Mouse (Mus musculus): ENCODE measurements at regions not wholly inside any gene's neighbourhood (a gene's known extent, or its start where the extent isn't known, plus 50 kb on each side); places are given as distances from the start of the nearest gene placed in this dataset.

DNA sequence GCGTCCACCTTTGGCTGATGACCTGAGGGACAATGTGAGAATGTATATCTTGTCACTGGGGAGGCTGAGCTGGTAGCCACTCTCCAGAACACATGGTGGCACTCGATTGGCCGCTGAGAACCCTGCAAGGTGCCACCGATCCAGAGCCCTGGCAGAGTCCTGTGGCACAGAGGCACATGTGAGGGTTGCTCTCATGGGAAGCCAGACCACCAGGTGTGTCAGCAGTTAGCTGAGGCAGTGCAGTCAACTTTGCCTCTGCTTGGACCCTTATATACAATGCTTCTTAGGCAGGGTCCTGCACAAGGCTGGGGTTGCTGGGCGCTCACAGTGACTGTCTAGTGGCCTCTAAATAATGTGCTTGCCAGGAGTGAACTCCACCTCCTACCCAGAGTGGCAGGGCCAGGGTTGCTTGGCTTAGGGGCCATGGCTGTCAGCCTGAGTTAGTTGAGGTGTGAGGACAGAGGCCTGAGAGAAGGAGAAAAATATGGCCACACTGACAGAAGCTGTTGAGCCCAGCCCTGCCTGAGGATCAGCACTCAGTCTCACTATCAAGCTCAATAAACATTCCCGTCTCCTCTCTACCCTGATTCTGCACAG lies 57.1 kb upstream of the Slco4a1 start:
- no peaks in the 10 kb centered on the region for H3K4me1 ChIP-seq (ENCODE audit: control insufficient read depth, insufficient read depth, low read length)
- TF ChIP-seq CTCF (IDR thresholded peaks at IDR 0.05; ENCODE audit: borderline replicate concordance, insufficient read depth, low read depth, low read length) = no peak
- TF ChIP-seq POLR2A (IDR thresholded peaks at IDR 0.05; ENCODE audit: borderline replicate concordance, insufficient read depth, low read length) = no peak
- 90% methylated on average over 6 of the region's 6 CpGs for WGBS
- H3K4me3 ChIP-seq (replicated peaks; ENCODE audit: insufficient read depth, low read depth, low read length) = no peak overlapping the region
- H3K27me3 ChIP-seq (ENCODE audit: control insufficient read depth, insufficient read depth, low read length) = no peaks in the 10 kb centered on the region
- DNase-seq = no peak
- no peak overlapping the region for H3K27ac ChIP-seq (ENCODE audit: insufficient read depth, low read length)

DNA sequence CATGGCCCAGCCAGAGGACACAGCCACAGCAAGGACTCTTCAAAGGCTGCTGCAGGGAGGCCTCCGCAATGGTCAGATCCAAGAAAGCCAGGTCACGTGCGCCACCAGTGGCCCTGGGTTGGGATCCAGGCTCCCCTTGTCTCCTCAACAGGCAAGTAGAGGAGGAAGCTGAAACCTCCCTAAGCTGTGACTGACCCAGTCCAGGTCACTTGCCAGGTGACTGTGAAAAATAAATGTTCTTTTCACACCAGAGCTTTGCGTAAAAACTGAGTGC lies 57.6 kb upstream of the Slco4a1 start:
- no peaks in the 10 kb centered on the region for H3K27me3 ChIP-seq (ENCODE audit: control insufficient read depth, insufficient read depth, low read length)
- TF ChIP-seq POLR2A (IDR thresholded peaks at IDR 0.05; ENCODE audit: borderline replicate concordance, insufficient read depth, low read length) (no peak), CTCF (IDR thresholded peaks at IDR 0.05; ENCODE audit: borderline replicate concordance, insufficient read depth, low read depth, low read length) (no peak)
- no peak for DNase-seq
- no peak overlapping the region for H3K4me3 ChIP-seq (replicated peaks; ENCODE audit: insufficient read depth, low read depth, low read length)
- H3K4me1 ChIP-seq (ENCODE audit: control insufficient read depth, insufficient read depth, low read length) = no peaks in the 10 kb centered on the region
- H3K27ac ChIP-seq (ENCODE audit: insufficient read depth, low read length) = no peak overlapping the region
- 91% methylated on average over 4 of the region's 4 CpGs for WGBS

DNA sequence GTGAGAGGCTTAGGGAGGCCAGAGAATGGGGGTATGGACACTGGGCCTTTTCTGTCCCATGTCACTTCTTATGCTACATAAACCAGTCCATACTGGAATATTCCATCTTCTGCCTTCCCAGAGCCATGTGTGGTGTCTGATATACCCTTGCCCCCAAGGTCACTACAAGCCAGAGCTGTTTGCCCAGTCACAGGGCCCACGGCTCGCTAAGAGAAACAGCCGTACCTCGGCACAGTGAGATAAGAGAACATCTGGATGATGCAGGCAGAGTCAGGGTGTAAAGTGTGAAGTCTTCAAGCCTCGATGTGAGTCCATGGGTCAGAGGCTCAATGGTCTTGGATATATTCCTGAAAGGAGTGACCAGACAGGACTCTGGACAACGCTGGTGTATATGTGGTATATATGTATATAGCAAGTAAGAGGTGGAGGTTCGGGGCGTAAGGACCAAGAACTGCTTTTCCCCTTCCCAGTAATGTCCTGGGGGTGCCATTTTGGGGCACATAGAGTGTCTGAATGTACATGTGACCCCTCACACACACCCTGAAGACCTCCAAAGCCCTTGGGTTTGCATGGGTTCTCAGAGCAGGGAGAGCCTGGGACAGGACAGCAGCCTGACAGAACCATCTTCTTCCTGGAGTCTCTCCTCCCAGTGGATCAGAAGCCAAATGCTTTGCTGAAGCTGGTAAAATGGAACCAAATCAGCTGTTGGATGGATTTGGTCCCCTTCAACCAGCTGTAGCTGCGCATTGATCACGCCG lies 58.1 kb upstream of the Slco4a1 start:
- H3K27me3 ChIP-seq (ENCODE audit: control insufficient read depth, insufficient read depth, low read length) = no peaks in the 10 kb centered on the region
- 94% methylated on average over 11 of the region's 11 CpGs for WGBS

GRCm38 (mm10) chr2:180396664-180397377 lies 59.2 kb upstream of the Slco4a1 start:
- Histone ChIP-seq H3K27me3 (ENCODE audit: control insufficient read depth, insufficient read depth, low read length) (no peaks in the 10 kb centered on the region), H3K4me3 (replicated peaks; ENCODE audit: insufficient read depth, low read depth, low read length) (no peak overlapping the region), H3K4me1 (ENCODE audit: control insufficient read depth, insufficient read depth, low read length) (no peaks in the 10 kb centered on the region), H3K27ac (ENCODE audit: insufficient read depth, low read length) (no peak overlapping the region)
- DNase-seq = no peak
- 36% methylated on average over 4 of the region's 4 CpGs for WGBS
- TF ChIP-seq POLR2A (IDR thresholded peaks at IDR 0.05; ENCODE audit: borderline replicate concordance, insufficient read depth, low read length) (no peak), CTCF (IDR thresholded peaks at IDR 0.05; ENCODE audit: borderline replicate concordance, insufficient read depth, low read depth, low read length) (no peak)

More for the DNA sequence above, 58.1 kb upstream of the Slco4a1 start:
- TF ChIP-seq POLR2A (IDR thresholded peaks at IDR 0.05; ENCODE audit: borderline replicate concordance, insufficient read depth, low read length) (no peak), CTCF (IDR thresholded peaks at IDR 0.05; ENCODE audit: borderline replicate concordance, insufficient read depth, low read depth, low read length) (no peak)
- no peak for DNase-seq
- H3K4me3 ChIP-seq (replicated peaks; ENCODE audit: insufficient read depth, low read depth, low read length) = no peak overlapping the region
- no peaks in the 10 kb centered on the region for H3K4me1 ChIP-seq (ENCODE audit: control insufficient read depth, insufficient read depth, low read length)
- H3K27ac ChIP-seq (ENCODE audit: insufficient read depth, low read length) = no peak overlapping the region

DNA sequence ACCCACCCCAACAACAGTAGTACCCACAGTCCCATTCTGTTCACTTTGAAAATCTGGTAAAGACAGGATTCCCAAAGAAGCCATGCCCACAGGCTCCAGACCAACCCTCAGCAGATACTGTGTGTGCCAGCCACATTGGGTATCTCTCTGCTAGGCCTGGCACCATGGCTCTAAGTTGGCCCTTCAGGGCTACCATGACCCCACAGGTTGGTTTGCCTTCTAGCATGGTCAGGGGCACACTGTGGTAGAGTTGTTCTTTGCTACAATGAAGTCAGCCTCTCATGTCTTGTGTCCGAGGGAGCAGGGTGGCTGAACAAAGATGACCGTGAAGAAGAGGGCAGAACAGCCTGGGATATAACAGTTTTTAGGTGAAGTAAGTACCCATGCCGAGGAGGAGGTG lies 59.8 kb upstream of the Slco4a1 start:
- TF ChIP-seq POLR2A (IDR thresholded peaks at IDR 0.05; ENCODE audit: borderline replicate concordance, insufficient read depth, low read length) (no peak), CTCF (IDR thresholded peaks at IDR 0.05; ENCODE audit: borderline replicate concordance, insufficient read depth, low read depth, low read length) (no peak)
- 71% methylated on average over 3 of the region's 3 CpGs for WGBS
- no peak for DNase-seq
- H3K4me1 ChIP-seq (ENCODE audit: control insufficient read depth, insufficient read depth, low read length) = no peaks in the 10 kb centered on the region
- H3K27me3 ChIP-seq (ENCODE audit: control insufficient read depth, insufficient read depth, low read length) = no peaks in the 10 kb centered on the region
- H3K4me3 ChIP-seq (replicated peaks; ENCODE audit: insufficient read depth, low read depth, low read length) = no peak overlapping the region
- H3K27ac ChIP-seq (ENCODE audit: insufficient read depth, low read length) = no peak overlapping the region

DNA sequence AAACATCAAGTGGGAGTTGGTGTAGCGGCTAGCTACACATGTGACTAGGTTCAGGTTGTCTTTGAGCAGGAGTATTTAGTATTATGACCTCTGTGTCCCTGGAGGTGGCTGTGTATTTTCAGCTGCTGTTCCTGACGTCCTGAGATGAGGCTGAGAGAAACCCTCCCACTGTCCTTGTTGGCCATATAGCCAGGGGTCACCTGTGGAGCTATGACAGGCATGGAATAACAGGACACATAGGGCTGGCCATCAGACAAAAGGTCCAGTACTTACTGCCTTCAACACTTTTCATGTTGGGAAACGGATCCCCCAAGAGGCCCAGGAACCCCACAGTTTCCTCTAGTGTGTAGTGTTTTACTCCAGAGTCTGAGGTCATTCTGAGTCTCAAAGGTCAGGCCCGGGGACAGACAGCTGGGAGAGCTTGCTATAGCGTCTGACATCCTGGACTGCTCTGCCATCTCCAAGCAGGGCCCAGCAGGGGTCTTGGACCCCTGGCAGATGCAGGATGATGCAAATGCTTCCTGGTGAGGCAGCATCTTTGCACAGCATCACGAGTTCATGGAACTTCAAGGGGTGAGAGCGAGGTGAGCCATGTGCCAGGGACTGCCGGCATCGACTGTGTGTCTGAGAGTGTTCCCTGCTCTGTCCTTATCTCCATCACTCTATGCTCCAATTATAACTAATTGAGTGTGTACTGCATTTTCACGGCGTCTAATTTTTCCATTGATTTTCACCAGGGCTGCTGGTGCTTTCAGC lies 60.6 kb upstream of the Slco4a1 start:
- WGBS = 58% methylated on average over 11 of the region's 11 CpGs
- Histone ChIP-seq H3K4me3 (replicated peaks; ENCODE audit: insufficient read depth, low read depth, low read length) (no peak overlapping the region), H3K27ac (ENCODE audit: insufficient read depth, low read length) (no peak overlapping the region), H3K4me1 (ENCODE audit: control insufficient read depth, insufficient read depth, low read length) (no peaks in the 10 kb centered on the region), H3K27me3 (ENCODE audit: control insufficient read depth, insufficient read depth, low read length) (no peaks in the 10 kb centered on the region)
- DNase-seq = no peak
- TF ChIP-seq CTCF (IDR thresholded peaks at IDR 0.05; ENCODE audit: borderline replicate concordance, insufficient read depth, low read depth, low read length) (no peak), POLR2A (IDR thresholded peaks at IDR 0.05; ENCODE audit: borderline replicate concordance, insufficient read depth, low read length) (no peak)

GRCm38 (mm10) chr2:180392846-180393700 lies 58.6 kb upstream of the Gata5 start:
- TF ChIP-seq POLR2A (IDR thresholded peaks at IDR 0.05; ENCODE audit: borderline replicate concordance, insufficient read depth, low read length) (no peak), CTCF (IDR thresholded peaks at IDR 0.05; ENCODE audit: borderline replicate concordance, insufficient read depth, low read depth, low read length) (no peak)
- Histone ChIP-seq H3K27ac (ENCODE audit: insufficient read depth, low read length) (no peak overlapping the region), H3K4me1 (ENCODE audit: control insufficient read depth, insufficient read depth, low read length) (no peaks in the 10 kb centered on the region), H3K27me3 (ENCODE audit: control insufficient read depth, insufficient read depth, low read length) (no peaks in the 10 kb centered on the region), H3K4me3 (replicated peaks; ENCODE audit: insufficient read depth, low read depth, low read length) (no peak overlapping the region)
- WGBS = 67% methylated on average over 16 of the region's 16 CpGs
- DNase-seq = no peak
